Mouse (Mus musculus) cerebellum, adult 2 months (tissue): ENCODE measurements around the gene Gm8232. TPM values are rescaled to one million over a fixed set of nuclear protein-coding genes. Genes with fewer than 3 reads are reported as not detected.
"Not testable (repeated sequence)": the region's sequence is repeated elsewhere in the genome, so short reads cannot be mapped to it uniquely, and the experiment has no call there.

Experiments used
- DNase-seq, 2 experiments: peaks; one replicate each; pipeline ENCODE4 v3.0.0; 2021
- H3K27ac ChIP-seq: fragments of 200-500 bp; 2 replicates; pipeline ENCODE4 v1.5.1; 2012; ENCODE audit warnings: low read length, control low read depth, inconsistent platforms; ENCODE audit not compliant: insufficient read depth
- H3K27me3 ChIP-seq: fragments of 200-500 bp; 2 replicates; pipeline ENCODE4 v1.6.1; 2012; ENCODE audit warnings: inconsistent platforms, mild to moderate bottlenecking, low read length, moderate library complexity; ENCODE audit not compliant: control insufficient read depth, insufficient read depth
- H3K4me1 ChIP-seq: fragments of 200-500 bp; 2 replicates; pipeline ENCODE4 v1.6.1; 2011; ENCODE audit warnings: low read length; ENCODE audit not compliant: control insufficient read depth, insufficient read depth
- H3K4me3 ChIP-seq: fragments of 200-500 bp; replicated peaks from 2 replicates; pipeline ENCODE3; 2011; ENCODE audit warnings: mild to moderate bottlenecking, low read depth, low read length, control low read depth; ENCODE audit not compliant: insufficient read depth
- WGBS: fragments of 180-500 bp; shearing (Covaris S2); methylation state at CpG from one replicate; pipeline ENCODE4 v1.1.7; 2018; 5-methylcytosine and 5-hydroxymethylcytosine counted together
- polyA plus RNA-seq: library from polyadenylated mRNA; depleted of rRNA; stranded (reverse); fragments of >200 nt; gene quantifications from 2 replicates; pipeline ENCODE4 v1.2.3, GENCODE M21; 2012; rRNA removed

Gene Gm8232
- not detected in 2 replicates for polyA plus RNA-seq

DNA sequence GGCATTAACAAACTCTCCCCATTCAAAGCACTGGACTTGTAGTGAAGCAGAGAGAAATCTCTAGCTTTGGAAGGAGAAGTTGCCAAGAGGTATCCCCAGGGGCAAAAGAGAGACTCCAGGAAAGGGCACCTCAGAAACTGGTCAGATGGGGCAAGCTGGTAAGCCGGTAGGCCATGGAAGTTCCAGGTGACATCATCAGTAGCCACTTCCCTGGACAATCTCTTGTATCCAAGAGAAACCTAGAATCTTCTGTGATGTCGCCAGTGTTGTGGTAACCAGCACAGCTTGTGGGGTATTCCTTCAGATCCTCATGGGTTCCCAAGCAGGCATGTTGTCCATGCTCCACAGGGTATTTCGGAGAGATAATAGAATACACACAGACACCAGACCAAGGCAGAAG is at the start of gene Gm8232:
TSS of gene Gm8232 (plus strand) at position 301 of the 400 bp plus-strand sequence.
- not testable (repeated sequence) for H3K4me1 ChIP-seq, H3K27me3 ChIP-seq, DNase-seq, H3K4me3 ChIP-seq, H3K27ac ChIP-seq
- WGBS, result 80% methylated on average over 3 of the region's 3 CpGs

DNA sequence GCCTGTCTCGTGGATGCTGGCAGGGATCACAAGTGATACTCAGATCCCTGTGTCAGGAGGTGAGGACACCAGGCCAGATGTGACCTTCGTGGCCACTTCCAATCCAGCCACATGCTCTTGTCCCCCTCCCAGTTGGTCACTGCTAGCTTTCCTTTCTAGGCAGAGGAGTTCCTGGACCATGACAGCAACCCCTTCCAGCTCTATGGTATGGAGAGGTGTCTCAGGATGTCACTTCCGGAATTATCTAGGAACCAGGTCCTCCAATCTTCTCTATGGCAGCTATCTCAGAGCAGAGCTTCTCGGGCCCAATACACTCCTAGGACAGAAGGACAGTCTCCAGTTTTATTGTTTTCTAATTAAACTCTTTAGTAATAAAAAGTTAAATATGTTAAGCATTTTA is 49.2 kb upstream of the Gm8232 start:
- 70% methylated on average over 4 of the region's 4 CpGs for WGBS
- not testable (repeated sequence) for DNase-seq, H3K27me3 ChIP-seq, H3K27ac ChIP-seq, H3K4me1 ChIP-seq, H3K4me3 ChIP-seq

DNA sequence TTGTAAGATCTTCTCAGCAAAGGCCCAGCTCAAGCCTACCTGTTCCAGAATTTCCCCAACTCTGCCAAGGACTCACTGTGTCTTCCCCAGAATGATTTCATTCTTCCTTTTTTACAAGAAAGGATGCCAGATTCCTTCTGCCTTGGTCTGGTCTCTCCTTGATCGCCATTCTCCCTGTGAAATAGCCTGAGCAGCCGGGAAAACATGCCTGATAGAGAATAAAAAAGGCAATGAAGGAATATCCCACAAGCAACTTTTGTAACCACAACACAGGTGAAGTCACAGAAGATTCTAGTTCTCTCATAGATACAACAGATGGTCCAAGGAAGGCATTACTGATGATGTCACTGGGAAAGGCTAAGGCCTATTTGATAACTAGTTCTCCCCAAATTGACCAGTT is 22.8 kb upstream of the Gm8232 start, which contains the start of gene Gm3371:
TSS of gene Gm3371 (minus strand) at position 101 of the 400 bp plus-strand sequence.
- not testable (repeated sequence) for H3K4me3 ChIP-seq, H3K27me3 ChIP-seq, H3K4me1 ChIP-seq, H3K27ac ChIP-seq, DNase-seq
- no CpG with 5 or more reads among the region's 2 CpGs for WGBS

Other genes with a start within 250 kb of the Gm8232 start
- not detected in 2 replicates for gene Gm8212, start 236.0 kb upstream of the Gm8232 start, polyA plus RNA-seq
- not detected in 2 replicates for gene 4930503E14Rik, start 220.4 kb upstream of the Gm8232 start, polyA plus RNA-seq
- gene Gm8220, start 148.1 kb upstream of the Gm8232 start, polyA plus RNA-seq, result not detected in 2 replicates
- not detected in 2 replicates for gene Gm5930, start 95.1 kb upstream of the Gm8232 start, polyA plus RNA-seq
- gene Gm8229, start 68.3 kb upstream of the Gm8232 start, polyA plus RNA-seq, result not detected in 2 replicates
- gene Gm3371, start 22.9 kb upstream of the Gm8232 start, polyA plus RNA-seq, result not detected in 2 replicates
- gene BC061237, start 58.8 kb downstream of the Gm8232 start, polyA plus RNA-seq, result not detected in 2 replicates
- gene Gm17093, start 84.6 kb downstream of the Gm8232 start, polyA plus RNA-seq, result not detected in 2 replicates
- gene Gm8247, start 149.5 kb downstream of the Gm8232 start, polyA plus RNA-seq, result not detected in 2 replicates
- gene Gm5624, start 194.3 kb downstream of the Gm8232 start, polyA plus RNA-seq, result 0.19 TPM in 1 of 2 replicates, not detected in the other